Mouse (Mus musculus): Measurements from ENCODE around the gene Gm10283.

DNA sequence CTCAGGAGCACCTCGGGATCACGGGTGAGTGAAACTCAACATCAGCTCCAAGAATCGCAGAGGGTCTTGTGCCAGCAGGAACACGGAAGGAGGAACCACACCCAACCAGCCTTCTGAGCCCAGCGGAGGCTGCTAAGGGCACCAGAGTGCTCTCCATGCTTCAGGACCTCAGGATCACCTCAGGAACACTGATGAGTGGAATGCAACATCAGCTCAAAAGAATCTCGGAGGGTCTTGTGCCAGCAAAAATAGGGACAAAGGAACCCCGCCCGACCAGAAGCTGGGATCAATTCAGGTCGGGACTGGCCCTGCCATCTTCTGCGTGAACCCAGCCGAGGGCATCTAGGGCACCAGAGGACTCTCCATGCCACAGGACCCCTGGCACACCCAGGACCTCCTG, 8.4 kb downstream of the Gm10283 start:
- TF ChIP-seq POLR2A (IDR thresholded peaks at IDR 0.05; ENCODE audit: low read depth, low read length) (no peak), CTCF (IDR thresholded peaks at IDR 0.05; ENCODE audit: extremely low read depth, insufficient read depth, insufficient read length, insufficient replicate concordance) (no peak)
